Mouse (Mus musculus) olfactory bulb, adult 2 months (tissue): Measurements from ENCODE around the gene Cap1. TPM values are rescaled to one million over a fixed set of nuclear protein-coding genes. Genes with fewer than 3 reads are reported as not detected.
A peak's percentile ranks its signal among the peaks of the same experiment; 100 is the strongest.

Source experiments
- H3K27ac ChIP-seq: fragments of 200-500 bp; 2 replicates; pipeline ENCODE4 v1.5.1; 2012; ENCODE audit warnings: low read depth, low read length; ENCODE audit not compliant: insufficient read depth
- H3K4me1 ChIP-seq: fragments of 200-500 bp; 2 replicates; pipeline ENCODE4 v1.6.1; 2012; ENCODE audit warnings: low read length; ENCODE audit not compliant: control insufficient read depth, insufficient read depth
- H3K4me3 ChIP-seq: fragments of 200-500 bp; 2 replicates; pipeline ENCODE4 v1.5.1; 2012; ENCODE audit warnings: mild to moderate bottlenecking, low read depth, low read length, moderate library complexity; ENCODE audit not compliant: insufficient read depth
- CTCF ChIP-seq: fragments of 200-500 bp; IDR thresholded peaks from 2 replicates; pipeline ENCODE4 v1.5.1; 2012; ENCODE audit warnings: low read depth, mild to moderate bottlenecking, low read length, moderate library complexity; ENCODE audit not compliant: insufficient read depth
- POLR2A ChIP-seq: fragments of 200-500 bp; IDR thresholded peaks from 2 replicates; pipeline ENCODE4 v1.6.1; 2012; ENCODE audit warnings: mild to moderate bottlenecking, low read depth, low read length, moderate library complexity; ENCODE audit not compliant: insufficient read depth
- WGBS: fragments of 180-500 bp; shearing (Covaris S2); methylation state at CpG from one replicate; pipeline ENCODE4 v1.1.7; 2018; 5-methylcytosine and 5-hydroxymethylcytosine counted together
- polyA plus RNA-seq: library from polyadenylated mRNA; stranded (reverse); fragments of >200 nt; gene quantifications from 2 replicates; pipeline ENCODE4 v1.2.4, GENCODE M21; 2012; ENCODE audit warnings: low replicate concordance; ENCODE audit not compliant: missing spikeins, insufficient read depth, insufficient read length

Gene Cap1
- polyA plus RNA-seq, 1 experiment: 117 TPM

DNA sequence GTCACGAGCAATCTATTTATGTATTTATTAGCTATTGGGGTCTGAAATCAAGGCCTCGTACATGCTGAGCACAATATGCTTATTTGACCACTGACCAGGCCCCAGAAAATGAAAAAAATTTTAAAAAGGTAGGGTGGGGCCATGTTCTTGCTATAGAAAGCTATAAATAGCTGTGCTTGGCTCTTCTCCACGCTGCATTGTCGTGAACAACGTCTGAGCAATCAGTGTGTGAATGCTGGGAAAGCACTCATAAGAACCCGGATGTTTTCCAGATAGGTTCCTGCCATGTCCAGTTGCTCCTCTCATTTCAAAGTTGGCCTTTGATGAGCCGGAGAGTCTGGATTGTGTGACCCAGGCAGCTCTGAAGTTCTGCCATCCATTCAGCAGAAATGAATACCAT, 28.3 kb upstream of the Cap1 start:
- H3K4me1 ChIP-seq: no peaks in the 10 kb centered on the region
- WGBS: 51% methylated on average over 7 of the region's 7 CpGs
- no peak overlapping the region for H3K27ac ChIP-seq
- H3K4me3 ChIP-seq: no peak overlapping the region
- no peak for TF ChIP-seq CTCF
- TF ChIP-seq POLR2A: no peak

DNA sequence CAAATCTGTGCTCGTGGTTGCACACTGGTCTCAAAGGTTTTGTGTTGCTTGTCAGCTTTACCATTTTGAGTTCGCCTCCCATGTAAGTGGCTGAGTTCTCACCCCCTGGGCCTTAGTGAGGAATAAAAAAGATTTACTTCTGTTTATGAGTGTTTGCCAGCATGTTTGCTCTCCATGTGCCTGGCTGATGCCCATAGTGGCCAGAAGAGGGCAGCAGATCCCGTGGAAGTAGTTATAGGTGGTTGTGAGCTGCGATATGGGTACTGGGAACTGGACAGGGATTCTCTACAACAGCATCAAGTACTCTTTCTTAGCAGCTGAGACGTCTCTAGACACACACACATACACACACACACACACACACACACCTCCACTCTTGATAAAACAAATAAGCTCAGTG, 26.8 kb upstream of the Cap1 start:
- WGBS: 75% methylated on average over 5 of the region's 5 CpGs
- Histone ChIP-seq H3K27ac (no peak overlapping the region), H3K4me3 (no peak overlapping the region), H3K4me1 (no peaks in the 10 kb centered on the region)
- TF ChIP-seq CTCF (no peak), POLR2A (no peak)

DNA sequence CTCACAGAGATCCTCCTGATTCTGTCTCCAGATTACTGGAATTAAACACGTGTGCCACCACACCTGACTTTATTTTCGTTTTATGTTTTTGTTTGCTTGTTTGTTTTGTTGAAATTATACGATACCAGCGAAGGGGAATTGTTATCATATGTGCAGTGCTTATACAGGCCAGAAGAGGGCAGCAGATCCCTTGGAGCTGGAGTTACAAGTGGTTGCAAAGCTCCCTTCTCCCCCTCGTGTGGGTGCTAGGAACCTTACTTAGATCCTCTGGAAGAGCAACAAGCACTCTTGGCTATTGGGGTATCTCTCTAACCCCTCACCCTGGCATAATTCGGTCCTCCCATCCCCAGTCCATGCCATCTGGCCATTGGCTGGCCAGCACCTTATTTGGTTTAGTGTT, 24.7 kb upstream of the Cap1 start:
- TF ChIP-seq POLR2A (no peak), CTCF (no peak)
- 57% methylated on average over 6 of the region's 6 CpGs for WGBS
- no peaks in the 10 kb centered on the region for H3K4me1 ChIP-seq
- H3K27ac ChIP-seq: no peak overlapping the region
- H3K4me3 ChIP-seq: no peak overlapping the region

DNA sequence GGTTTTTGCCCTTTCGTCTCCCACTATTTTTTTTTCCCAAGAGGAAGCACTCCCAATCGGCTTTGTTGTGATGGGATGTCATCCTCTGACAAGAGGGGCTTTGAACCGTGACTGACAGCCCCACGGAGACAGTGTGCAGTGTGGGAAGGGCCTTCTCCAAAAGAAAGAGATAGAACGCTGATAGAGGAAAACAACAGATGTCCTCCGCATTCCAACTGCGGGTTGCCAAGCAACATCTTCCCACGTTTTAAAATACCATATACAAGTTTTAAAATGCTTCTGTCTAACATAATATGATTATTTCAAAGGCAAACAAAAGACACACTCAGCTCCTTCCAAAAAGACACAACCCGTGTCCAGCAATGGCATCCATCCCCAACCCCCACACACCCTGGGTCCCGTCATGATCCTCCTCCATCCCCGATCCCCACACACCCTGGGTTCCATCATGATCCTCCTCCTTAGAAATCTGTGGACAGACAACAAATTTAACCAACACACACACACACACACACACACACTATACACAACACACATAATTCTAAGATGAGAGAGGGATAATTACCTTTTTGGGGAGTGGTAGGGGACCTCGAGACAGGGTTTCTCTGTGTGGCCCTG, 23.8 kb upstream of the Cap1 start:
- no peak overlapping the region for H3K27ac ChIP-seq
- 31% methylated on average over 12 of the region's 12 CpGs for WGBS
- peak overlapping the region; percentile 18; the same call in 1 of the 2 replicates for H3K4me3 ChIP-seq
- TF ChIP-seq POLR2A: no peak
- no peak for TF ChIP-seq CTCF
- H3K4me1 ChIP-seq: no peaks in the 10 kb centered on the region

DNA sequence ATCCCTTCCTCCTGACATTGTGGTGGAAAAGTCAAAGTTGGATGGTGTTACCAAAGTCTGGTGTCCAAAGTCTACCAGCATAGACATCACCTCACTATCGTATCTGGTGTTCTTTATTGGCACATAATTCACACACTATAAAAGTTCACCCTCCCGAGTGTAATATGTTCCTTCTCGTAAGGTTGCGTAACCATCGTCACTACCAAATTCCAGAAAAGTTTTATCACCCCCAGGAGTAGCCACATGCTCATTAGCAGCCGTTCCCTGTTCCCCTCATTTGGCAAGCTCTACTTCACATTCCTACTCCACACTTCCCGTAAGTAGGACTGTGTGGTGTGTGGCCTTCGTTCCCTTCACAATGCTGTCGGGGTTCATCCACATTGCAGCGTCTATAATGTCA, 19.5 kb upstream of the Cap1 start:
- no peak for TF ChIP-seq CTCF
- TF ChIP-seq POLR2A: no peak
- H3K4me3 ChIP-seq: no peak overlapping the region
- no peak overlapping the region for H3K27ac ChIP-seq
- H3K4me1 ChIP-seq: no peaks in the 10 kb centered on the region
- WGBS: 89% methylated on average over 10 of the region's 10 CpGs

DNA sequence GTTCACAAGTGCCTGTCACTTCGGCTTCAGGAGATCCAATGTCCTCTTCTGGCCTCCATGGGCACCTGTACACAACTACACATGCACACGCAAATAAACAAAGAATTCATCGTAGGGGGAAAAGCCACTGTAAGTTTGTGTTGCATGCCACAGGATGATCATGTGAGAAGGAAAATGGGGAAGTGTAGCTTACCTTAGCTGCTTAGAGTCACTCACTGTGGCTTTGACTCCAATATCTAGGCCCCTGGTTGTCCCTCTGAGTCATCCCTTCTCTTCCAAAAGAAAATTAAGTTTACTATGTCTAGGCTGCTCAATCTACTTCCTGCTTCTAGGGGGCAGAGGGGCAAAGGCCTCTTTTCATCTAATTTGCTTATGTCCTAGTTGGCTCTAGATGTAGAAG, 17.9 kb upstream of the Cap1 start:
- Histone ChIP-seq H3K4me1 (no peaks in the 10 kb centered on the region), H3K4me3 (no peak overlapping the region), H3K27ac (no peak overlapping the region)
- TF ChIP-seq CTCF (no peak), POLR2A (no peak)
- 93% methylated on average over 3 of the region's 3 CpGs for WGBS

DNA sequence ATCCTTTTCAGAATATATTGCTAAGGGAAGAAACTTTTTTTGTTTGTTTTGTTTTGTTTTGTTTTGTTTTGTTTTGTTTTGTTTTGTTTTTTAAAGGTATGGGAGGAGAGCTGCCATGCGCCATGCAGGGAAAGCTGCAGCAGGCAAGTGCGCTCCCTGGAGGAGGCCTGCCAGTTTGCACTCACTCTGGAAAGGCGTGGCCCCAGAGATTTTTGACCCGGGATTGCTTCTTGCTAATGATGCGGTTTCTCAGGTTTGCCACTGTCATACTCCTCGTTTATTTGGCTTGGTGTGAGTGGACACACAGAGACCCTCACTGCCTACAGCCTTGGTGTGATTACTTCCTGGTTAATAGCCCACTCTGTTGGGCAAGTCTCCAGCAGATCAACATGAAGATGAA, 16.3 kb upstream of the Cap1 start:
- TF ChIP-seq CTCF: no peak
- TF ChIP-seq POLR2A: no peak
- no peak overlapping the region for H3K27ac ChIP-seq
- no peak overlapping the region for H3K4me3 ChIP-seq
- no peaks in the 10 kb centered on the region for H3K4me1 ChIP-seq
- 33% methylated on average over 6 of the region's 6 CpGs for WGBS

DNA sequence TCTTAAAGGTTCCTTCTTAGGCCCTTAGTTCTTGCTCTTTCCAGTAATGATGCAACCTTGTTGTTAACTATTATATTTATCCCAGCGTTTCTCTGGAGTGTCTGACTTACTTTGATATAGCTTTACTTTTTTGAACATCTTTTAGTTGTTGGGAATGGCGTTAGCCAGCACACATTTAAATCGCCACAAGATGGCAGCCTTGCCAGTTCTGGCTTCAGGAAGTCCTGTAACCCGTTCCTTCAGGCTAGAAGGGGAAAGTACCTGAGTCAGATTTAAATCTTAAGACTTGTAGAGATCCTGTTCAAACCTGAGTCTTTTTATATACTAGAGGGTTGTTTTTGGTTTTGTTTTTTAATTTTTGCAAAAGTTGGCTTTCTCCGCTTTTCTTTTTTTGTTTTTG, 12.5 kb upstream of the Cap1 start:
- TF ChIP-seq CTCF (no peak), POLR2A (no peak)
- no peak overlapping the region for H3K27ac ChIP-seq
- no peak overlapping the region for H3K4me3 ChIP-seq
- WGBS: 15% methylated on average over 5 of the region's 5 CpGs
- no peaks in the 10 kb centered on the region for H3K4me1 ChIP-seq

DNA sequence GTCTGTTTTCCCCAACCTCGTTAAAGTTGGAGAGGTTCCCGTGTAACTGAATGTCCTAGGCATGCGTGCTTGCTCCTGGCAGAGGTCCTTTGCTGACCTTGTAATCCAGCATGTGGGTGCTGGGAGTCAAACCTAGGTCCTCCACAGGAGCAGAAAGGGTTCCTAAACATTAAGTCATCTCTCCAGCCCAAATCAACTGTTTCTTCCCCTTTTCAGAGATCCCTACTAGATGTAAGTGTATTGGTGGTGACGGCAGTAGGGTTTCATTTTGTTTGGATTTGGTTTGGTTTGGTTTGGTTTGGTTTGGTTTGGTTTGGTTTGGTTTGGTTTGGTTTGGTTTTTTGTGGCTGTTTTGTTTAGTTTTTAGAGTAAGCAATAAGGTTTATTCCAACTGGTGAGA, 11.9 kb upstream of the Cap1 start:
- Histone ChIP-seq H3K27ac (no peak overlapping the region), H3K4me1 (no peaks in the 10 kb centered on the region), H3K4me3 (no peak overlapping the region)
- 86% methylated on average over 4 of the region's 4 CpGs for WGBS
- no peak for TF ChIP-seq CTCF
- TF ChIP-seq POLR2A: no peak

DNA sequence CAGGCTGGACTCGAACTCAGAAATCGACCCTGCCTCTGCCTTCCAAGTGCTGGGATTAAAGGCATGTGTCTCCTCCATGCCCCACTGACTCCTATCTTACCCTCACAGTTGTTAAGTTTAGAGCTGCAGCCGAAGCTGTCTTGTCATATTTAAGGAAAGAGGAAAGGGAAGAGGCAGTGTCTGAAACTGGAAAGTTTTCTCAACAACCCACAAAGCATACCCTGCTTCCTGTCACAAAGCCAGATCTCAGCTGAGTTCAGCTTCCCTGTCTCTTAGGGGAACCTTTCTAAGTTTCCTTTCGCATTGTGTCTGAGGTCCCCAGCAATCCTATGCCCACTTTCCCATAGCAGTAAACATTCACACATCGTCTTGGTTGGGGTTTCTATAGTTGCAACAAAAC, 6.3 kb upstream of the Cap1 start:
- H3K4me3 ChIP-seq: no peak overlapping the region
- peaks cover 4% of the 10 kb centered on the region for H3K4me1 ChIP-seq
- 65% methylated on average over 5 of the region's 5 CpGs for WGBS
- TF ChIP-seq CTCF (no peak), POLR2A (no peak)
- H3K27ac ChIP-seq: 0 out of 2 replicates have a peak overlapping the region, but pooled peaks have one; percentile 24
